Mouse (Mus musculus): Measurements from ENCODE around the gene Snip1. TPM values are rescaled to one million over a fixed set of nuclear protein-coding genes. Genes with fewer than 3 reads are reported as not detected.

The Snip1 gene
- polyA plus RNA-seq, 1 experiment from 2014 or later, result 37.7 TPM

DNA sequence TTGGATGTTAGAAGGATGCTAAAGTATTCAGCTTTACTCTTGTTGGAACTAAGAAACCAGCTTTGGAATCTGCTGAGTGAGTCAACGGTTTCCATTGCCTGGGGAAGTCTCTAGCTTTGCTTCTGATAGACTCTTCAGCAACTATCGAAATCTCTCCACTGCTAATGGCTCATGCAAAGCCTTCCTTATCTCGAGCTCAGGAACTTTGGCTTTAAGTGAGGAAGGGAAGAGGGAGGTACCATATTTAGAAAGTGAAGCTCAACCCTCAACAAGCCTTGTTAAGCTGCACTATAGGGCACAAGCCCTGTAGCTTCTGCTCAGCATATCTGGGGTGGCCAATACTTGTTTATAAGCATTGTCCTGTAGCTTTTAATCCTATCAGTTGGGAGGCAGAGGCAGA, 9.2 kb upstream of the Snip1 start:
- Histone ChIP-seq H3K4me2 (replicated peaks; ENCODE audit: low read depth, low read length) (no peak overlapping the region), H3K27me3 (ENCODE audit: control insufficient read depth, insufficient read depth, low read length) (no peaks in the 10 kb centered on the region), H3K9ac (ENCODE audit: low read depth, low read length) (no peak overlapping the region), H3K4me1 (replicated peaks; ENCODE audit: control insufficient read depth, insufficient read depth, low read length) (no peaks in the 10 kb centered on the region), H3K4me3 (ENCODE audit: low read depth, low read length) (no peak overlapping the region), H3K36me3 (ENCODE audit: control insufficient read depth, insufficient read depth, low read length) (0 out of 2 replicates have a peak, but pooled peaks cover 12% of the 10 kb centered on the region), H3K27ac (ENCODE audit: low read depth, low read length) (no peak overlapping the region), H3K9me3 (ENCODE audit: control insufficient read depth, low read length) (no peaks in the 10 kb centered on the region)
- DNase-seq (ENCODE audit: low spot score) (no peak), ATAC-seq (ENCODE audit: low FRiP score) (no peak)
- 69% methylated on average over 3 of the region's 3 CpGs for WGBS

DNA sequence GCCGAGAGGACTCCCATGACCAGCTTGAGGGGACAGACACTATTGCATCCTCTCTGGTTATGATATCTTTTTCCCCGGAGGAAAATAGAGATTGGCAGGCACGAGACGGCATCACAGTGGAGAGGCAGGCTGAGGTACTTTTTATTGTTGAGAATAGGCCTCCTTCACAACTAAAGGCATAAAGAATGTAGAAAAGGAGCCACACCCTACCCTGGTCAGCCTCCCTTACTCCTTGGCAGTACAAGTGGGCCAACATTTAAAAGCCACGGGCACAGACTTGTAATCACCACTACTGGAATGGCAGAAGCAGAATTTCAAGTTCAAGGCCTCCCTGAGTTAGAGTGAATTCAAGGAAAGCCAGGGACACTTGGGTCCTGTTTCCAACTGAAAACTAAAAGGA, 8.4 kb upstream of the Snip1 start:
- WGBS, result 65% methylated on average over 5 of the region's 5 CpGs
- Histone ChIP-seq H3K4me2 (replicated peaks; ENCODE audit: low read depth, low read length) (no peak overlapping the region), H3K4me3 (ENCODE audit: low read depth, low read length) (no peak overlapping the region), H3K4me1 (replicated peaks; ENCODE audit: control insufficient read depth, insufficient read depth, low read length) (no peaks in the 10 kb centered on the region), H3K27me3 (ENCODE audit: control insufficient read depth, insufficient read depth, low read length) (no peaks in the 10 kb centered on the region), H3K9me3 (ENCODE audit: control insufficient read depth, low read length) (no peaks in the 10 kb centered on the region), H3K36me3 (ENCODE audit: control insufficient read depth, insufficient read depth, low read length) (0 out of 2 replicates have a peak, but pooled peaks cover 9% of the 10 kb centered on the region), H3K9ac (ENCODE audit: low read depth, low read length) (no peak overlapping the region), H3K27ac (ENCODE audit: low read depth, low read length) (no peak overlapping the region)
- DNase-seq (ENCODE audit: low spot score), result no peak
- no peak for ATAC-seq (ENCODE audit: low FRiP score)

DNA sequence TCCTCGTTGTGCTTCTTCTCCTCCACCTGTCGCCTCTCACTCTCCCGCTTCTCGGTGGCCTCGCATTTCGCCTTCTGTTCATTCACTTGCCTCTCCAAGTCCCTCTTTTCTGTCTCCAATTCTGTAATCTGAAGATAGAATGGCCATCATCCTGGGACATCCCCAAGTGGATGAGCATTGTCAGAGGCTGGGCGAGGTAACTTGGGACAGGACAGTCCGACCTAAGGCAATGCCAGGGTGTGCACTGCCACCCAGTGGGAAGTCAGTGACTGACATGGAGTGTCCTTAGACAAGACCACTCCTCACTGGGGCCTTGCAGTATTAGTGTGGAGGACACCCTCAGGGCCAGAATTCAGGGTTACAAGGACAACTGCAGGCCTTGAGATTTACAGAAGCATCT, 7.4 kb upstream of the Snip1 start:
- DNase-seq (ENCODE audit: low spot score) (peak; percentile 78), ATAC-seq (ENCODE audit: low FRiP score) (peak; percentile 70; the same call in 1 of the 2 replicates)
- H3K27ac ChIP-seq (ENCODE audit: low read depth, low read length), result no peak overlapping the region
- H3K4me2 ChIP-seq (replicated peaks; ENCODE audit: low read depth, low read length), result peak overlapping the region; percentile 23
- no peak overlapping the region for H3K4me3 ChIP-seq (ENCODE audit: low read depth, low read length)
- H3K27me3 ChIP-seq (ENCODE audit: control insufficient read depth, insufficient read depth, low read length), result no peaks in the 10 kb centered on the region
- H3K4me1 ChIP-seq (replicated peaks; ENCODE audit: control insufficient read depth, insufficient read depth, low read length), result no peaks in the 10 kb centered on the region
- H3K9ac ChIP-seq (ENCODE audit: low read depth, low read length), result 0 out of 2 replicates have a peak overlapping the region, but pooled peaks have one; percentile 31
- no peaks in the 10 kb centered on the region for H3K9me3 ChIP-seq (ENCODE audit: control insufficient read depth, low read length)
- WGBS, result 1% methylated on average over 8 of the region's 8 CpGs
- 0 out of 2 replicates have a peak, but pooled peaks cover 9% of the 10 kb centered on the region for H3K36me3 ChIP-seq (ENCODE audit: control insufficient read depth, insufficient read depth, low read length)

DNA sequence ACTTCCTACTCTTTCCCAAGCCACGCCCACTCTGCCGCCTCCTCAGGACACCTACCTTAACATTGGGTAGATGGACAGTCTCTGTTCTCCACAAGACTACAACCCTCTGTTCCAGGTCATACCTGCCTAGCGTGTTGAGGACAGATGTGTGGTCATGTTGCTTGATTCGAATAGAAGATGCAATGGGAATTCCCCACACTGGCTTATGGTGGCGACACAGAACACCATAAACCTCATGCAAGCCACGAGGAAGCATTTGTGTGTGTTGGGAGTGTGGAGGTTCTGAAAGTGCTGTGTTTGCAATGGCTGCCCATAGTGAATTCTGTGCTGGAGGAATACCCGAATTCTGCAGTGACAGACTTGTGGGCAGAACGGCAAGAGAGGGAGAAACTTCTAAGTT, 2.6 kb upstream of the Snip1 start:
- WGBS, result 83% methylated on average over 8 of the region's 8 CpGs

DNA sequence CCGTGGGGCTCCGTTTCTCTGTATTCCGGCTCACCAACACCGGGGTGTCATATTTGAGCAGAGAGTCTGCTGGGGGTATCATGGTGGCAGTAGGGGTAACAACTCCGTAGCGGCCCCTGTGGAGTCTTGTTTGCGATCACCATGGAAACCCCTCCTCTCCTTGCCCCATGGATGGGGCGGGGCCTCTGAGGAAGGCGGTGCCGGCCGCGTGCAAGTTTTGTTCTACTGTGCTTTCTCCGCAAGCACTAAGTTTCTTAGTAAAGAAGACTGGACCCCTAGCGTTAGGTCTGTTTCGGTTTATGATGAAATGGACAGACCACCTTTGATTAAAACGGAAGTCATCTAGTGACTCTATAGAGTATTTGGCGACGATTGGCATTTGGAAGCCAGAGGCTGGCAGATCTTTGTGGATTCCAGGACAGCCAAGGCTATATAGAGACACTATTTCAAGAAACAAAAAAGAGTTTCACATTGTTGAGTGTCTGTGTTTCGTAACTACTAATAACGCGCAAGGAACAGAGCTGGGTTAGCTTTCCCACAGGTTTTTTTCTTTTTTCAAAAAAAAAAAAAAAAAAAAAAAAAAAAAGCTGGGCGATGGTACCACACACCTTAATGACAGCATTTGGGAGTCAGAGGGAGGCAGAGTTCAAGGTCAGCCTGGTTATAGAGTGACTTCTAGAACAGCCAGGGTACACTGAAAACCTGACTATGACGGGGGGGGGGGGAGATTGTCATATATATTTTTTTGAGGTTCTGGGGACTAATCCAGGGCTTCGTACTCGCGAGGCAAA, 760 bp upstream of the Snip1 start, which contains the start of gene Dnali1:
TSS of gene Dnali1 (minus strand) at position 187 of the 791 bp plus-strand sequence.
- ATAC-seq (ENCODE audit: low FRiP score) (peak; percentile 59), DNase-seq (ENCODE audit: low spot score) (peak; percentile 74)
- Histone ChIP-seq H3K9me3 (ENCODE audit: control insufficient read depth, low read length) (no peaks in the 10 kb centered on the region), H3K4me3 (ENCODE audit: low read depth, low read length) (peak within 1 kb of the TSS; percentile 85), H3K4me1 (replicated peaks; ENCODE audit: control insufficient read depth, insufficient read depth, low read length) (peaks cover 8% of the 10 kb centered on the region), H3K27me3 (ENCODE audit: control insufficient read depth, insufficient read depth, low read length) (no peaks in the 10 kb centered on the region), H3K4me2 (replicated peaks; ENCODE audit: low read depth, low read length) (peak within 1 kb of the TSS; percentile 60), H3K9ac (ENCODE audit: low read depth, low read length) (peak within 1 kb of the TSS; percentile 77), H3K36me3 (ENCODE audit: control insufficient read depth, insufficient read depth, low read length) (0 out of 2 replicates have a peak, but pooled peaks cover 4% of the 10 kb centered on the region), H3K27ac (ENCODE audit: low read depth, low read length) (no peak within 1 kb of the TSS)
- 5% methylated on average over 26 of the region's 26 CpGs for WGBS

More for the DNA sequence above, 2.6 kb upstream of the Snip1 start:
- Histone ChIP-seq H3K27ac (ENCODE audit: low read depth, low read length) (no peak overlapping the region), H3K9me3 (ENCODE audit: control insufficient read depth, low read length) (no peaks in the 10 kb centered on the region), H3K36me3 (ENCODE audit: control insufficient read depth, insufficient read depth, low read length) (no peaks in the 10 kb centered on the region), H3K4me3 (ENCODE audit: low read depth, low read length) (no peak overlapping the region), H3K27me3 (ENCODE audit: control insufficient read depth, insufficient read depth, low read length) (no peaks in the 10 kb centered on the region), H3K4me1 (replicated peaks; ENCODE audit: control insufficient read depth, insufficient read depth, low read length) (peaks cover 8% of the 10 kb centered on the region), H3K4me2 (replicated peaks; ENCODE audit: low read depth, low read length) (no peak overlapping the region), H3K9ac (ENCODE audit: low read depth, low read length) (no peak overlapping the region)
- DNase-seq (ENCODE audit: low spot score) (no peak), ATAC-seq (ENCODE audit: low FRiP score) (no peak)

DNA sequence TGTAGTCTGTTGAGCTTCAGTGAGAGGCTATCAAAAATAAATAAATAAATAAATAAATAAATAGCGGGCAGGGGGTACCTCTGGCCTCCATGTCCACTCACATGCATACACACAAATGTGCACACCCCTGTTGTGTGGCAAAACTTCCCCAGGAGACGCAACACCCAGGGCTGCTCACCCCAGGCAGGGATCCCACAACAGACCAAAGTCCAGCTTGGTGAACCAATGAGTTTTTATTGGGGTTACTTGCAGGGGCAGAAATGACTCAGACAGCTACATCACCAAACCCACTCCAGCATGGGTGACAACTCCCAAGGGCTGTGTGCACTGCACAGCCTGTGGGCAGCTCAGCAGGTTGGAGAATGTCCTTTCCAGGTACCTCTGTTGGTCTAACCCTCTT, 11.2 kb downstream of the Snip1 start:
- Histone ChIP-seq H3K4me3 (ENCODE audit: low read depth, low read length) (no peak overlapping the region), H3K27me3 (ENCODE audit: control insufficient read depth, insufficient read depth, low read length) (no peaks in the 10 kb centered on the region), H3K36me3 (ENCODE audit: control insufficient read depth, insufficient read depth, low read length) (peaks cover 2% of the 10 kb centered on the region; the same call in 1 of the 2 replicates), H3K4me2 (replicated peaks; ENCODE audit: low read depth, low read length) (no peak overlapping the region), H3K9me3 (ENCODE audit: control insufficient read depth, low read length) (no peaks in the 10 kb centered on the region), H3K9ac (ENCODE audit: low read depth, low read length) (no peak overlapping the region), H3K27ac (ENCODE audit: low read depth, low read length) (no peak overlapping the region), H3K4me1 (replicated peaks; ENCODE audit: control insufficient read depth, insufficient read depth, low read length) (no peaks in the 10 kb centered on the region)
- 96% methylated on average over 2 of the region's 2 CpGs for WGBS
- DNase-seq (ENCODE audit: low spot score) (no peak), ATAC-seq (ENCODE audit: low FRiP score) (no peak)

DNA sequence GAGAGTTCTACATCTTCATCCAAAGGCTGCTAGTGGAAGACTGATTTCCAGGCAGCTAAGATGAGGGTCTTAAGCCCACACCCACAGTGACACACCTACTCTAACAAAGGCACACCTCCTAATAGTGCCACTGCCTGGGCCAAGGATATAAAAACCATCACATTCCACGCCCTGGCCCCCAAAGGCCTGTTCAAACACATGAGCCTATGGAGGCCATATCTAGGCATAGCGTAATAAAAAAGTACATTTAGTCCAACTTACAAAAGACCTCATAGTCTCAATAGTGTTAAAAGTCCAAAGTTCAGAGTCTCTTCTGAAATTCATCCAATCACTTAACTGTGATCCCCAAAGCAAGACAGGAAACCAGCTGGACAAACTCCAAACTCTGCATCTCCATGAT, 12.2 kb downstream of the Snip1 start:
- 93% methylated on average over 2 of the region's 2 CpGs for WGBS
- Histone ChIP-seq H3K36me3 (ENCODE audit: control insufficient read depth, insufficient read depth, low read length) (no peaks in the 10 kb centered on the region; the same call in 1 of the 2 replicates), H3K4me1 (replicated peaks; ENCODE audit: control insufficient read depth, insufficient read depth, low read length) (no peaks in the 10 kb centered on the region), H3K4me2 (replicated peaks; ENCODE audit: low read depth, low read length) (no peak overlapping the region), H3K27ac (ENCODE audit: low read depth, low read length) (no peak overlapping the region), H3K9me3 (ENCODE audit: control insufficient read depth, low read length) (no peaks in the 10 kb centered on the region), H3K27me3 (ENCODE audit: control insufficient read depth, insufficient read depth, low read length) (no peaks in the 10 kb centered on the region), H3K4me3 (ENCODE audit: low read depth, low read length) (no peak overlapping the region), H3K9ac (ENCODE audit: low read depth, low read length) (no peak overlapping the region)
- DNase-seq (ENCODE audit: low spot score) (no peak), ATAC-seq (ENCODE audit: low FRiP score) (no peak)

DNA sequence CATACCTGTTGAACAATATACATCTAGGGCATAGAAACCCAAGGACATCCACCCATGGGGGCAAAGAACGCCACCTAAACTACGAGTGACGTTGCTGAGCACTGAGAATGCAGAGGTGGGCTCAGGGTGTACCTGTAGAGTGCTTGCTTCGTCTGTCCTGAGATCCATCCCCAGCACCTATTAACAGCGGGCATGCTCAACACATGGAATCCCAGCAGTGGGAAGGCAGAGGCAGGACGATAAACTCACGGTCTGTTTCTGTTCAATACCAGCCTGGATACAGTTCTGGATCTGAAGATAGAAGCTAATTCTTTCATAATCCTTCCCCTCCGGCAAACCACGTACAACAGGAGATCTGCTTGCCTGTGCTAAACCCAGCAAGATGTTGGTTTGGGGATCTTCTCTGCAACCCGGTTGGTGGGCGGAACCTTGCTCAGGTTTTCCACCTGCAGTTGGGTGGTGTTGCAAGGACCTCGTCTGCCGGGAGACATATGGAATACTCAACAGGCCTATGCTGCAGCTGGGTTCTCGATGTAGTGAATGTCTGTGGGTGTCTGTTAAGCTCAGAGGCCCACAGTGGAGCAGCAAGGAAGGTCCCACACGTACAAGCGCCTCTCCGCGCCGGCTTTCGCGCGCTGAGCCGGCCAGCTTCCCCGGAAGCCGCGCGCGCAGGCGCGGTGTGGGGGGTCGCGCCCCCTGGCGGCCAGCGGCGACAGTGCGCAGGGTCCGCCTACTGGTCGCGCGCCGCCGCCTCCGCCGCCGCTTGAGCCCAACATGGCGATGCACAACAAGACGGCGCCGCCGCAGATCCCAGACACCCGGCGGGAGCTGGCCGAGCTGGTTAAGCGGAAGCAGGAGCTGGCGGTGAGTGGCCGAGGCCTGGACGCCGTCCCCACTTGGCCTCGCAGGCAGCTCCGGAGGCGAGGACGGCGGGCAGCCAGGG, 18.2 kb downstream of the Snip1 start, which contains the start of gene Meaf6:
TSS of gene Meaf6 (plus strand) at position 732 of the 943 bp plus-strand sequence.
- H3K9me3 ChIP-seq (ENCODE audit: control insufficient read depth, low read length), result no peaks in the 10 kb centered on the region
- peaks cover 6% of the 10 kb centered on the region; the same call in 1 of the 2 replicates for H3K36me3 ChIP-seq (ENCODE audit: control insufficient read depth, insufficient read depth, low read length)
- DNase-seq (ENCODE audit: low spot score), result peak; percentile 95
- peak within 1 kb of the TSS; percentile 53 for H3K4me2 ChIP-seq (replicated peaks; ENCODE audit: low read depth, low read length)
- peaks cover 2% of the 10 kb centered on the region; the same call in 1 of the 2 replicates for H3K4me1 ChIP-seq (replicated peaks; ENCODE audit: control insufficient read depth, insufficient read depth, low read length)
- H3K4me3 ChIP-seq (ENCODE audit: low read depth, low read length), result peak within 1 kb of the TSS; percentile 81
- peak within 1 kb of the TSS; percentile 92 for H3K9ac ChIP-seq (ENCODE audit: low read depth, low read length)
- peak; percentile 89 for ATAC-seq (ENCODE audit: low FRiP score)
- H3K27me3 ChIP-seq (ENCODE audit: control insufficient read depth, insufficient read depth, low read length), result no peaks in the 10 kb centered on the region
- H3K27ac ChIP-seq (ENCODE audit: low read depth, low read length), result peak within 1 kb of the TSS; percentile 98
- 2% methylated on average over 46 of the region's 63 CpGs for WGBS
